Mouse (Mus musculus): Measurements from ENCODE around the gene Fam133b. TPM values are rescaled to one million over a fixed set of nuclear protein-coding genes. Genes with fewer than 3 reads are reported as not detected.

Gene Fam133b
- total RNA-seq (2021) (10 to 100 TPM; 11.3 to 12.1 TPM), polyA plus RNA-seq (2012; rRNA removed) (4.1 and 7.2 TPM in 2 replicates)
- long read RNA-seq, transcript Fam133b-201 (11 exons, 1,491 nt) = major isoform, 8 of 11 reads
- long read RNA-seq, partial matches to known transcripts = 0 of 11 reads
- long read RNA-seq, other reads (novel, unspliced or antisense) = 0 of 11 reads

GRCm38 (mm10) chr5:3543629-3544479 is at the start of gene Fam133b:
Gene Fam133b (plus strand): TSS chr5:3543833.
- H3K27ac ChIP-seq = peak within 1 kb of the TSS; percentile 95
- peaks cover 10% of the 10 kb centered on the region for H3K4me1 ChIP-seq (ENCODE audit: control insufficient read depth, insufficient read depth, low read length)
- H3K4me3 ChIP-seq = peak within 1 kb of the TSS; percentile 94
- H3K79me2 ChIP-seq (replicated peaks; ENCODE audit: control insufficient read depth, insufficient read depth, low read length) = peaks cover 10% of the 10 kb centered on the region
- intact Hi-C loops (cut with DNase I) = loop anchor here (2.0 kb wide), 1 partner anchor 53 kb away; the partner anchor contains the start of genes Pex1 and Rbm48
- peak; percentile 94 to 99 for DNase-seq
- peak within 1 kb of the TSS; percentile 98 for H3K9ac ChIP-seq (ENCODE audit: low read depth, low read length)
- H3K36me3 ChIP-seq (ENCODE audit: control insufficient read depth, insufficient read depth, low read length) = peaks cover 8% of the 10 kb centered on the region
- H3K27me3 ChIP-seq (ENCODE audit: control insufficient read depth, insufficient read depth, low read length) = no peaks in the 10 kb centered on the region
- TF ChIP-seq POLR2A (IDR thresholded peaks at IDR 0.05; ENCODE audit: insufficient read depth, low read depth, low read length) (peak; percentile 57), CTCF (IDR thresholded peaks at IDR 0.05) (no peak; the same call in 1 of the 2 replicates), EP300 (IDR thresholded peaks at IDR 0.05; ENCODE audit: insufficient read depth, low read depth, low read length) (no peak)
- WGBS = under 1% methylated on average over 80 of the region's 80 CpGs

GRCm38 (mm10) chr5:3493968-3494367 is 49.7 kb upstream of the Fam133b start:
- TF ChIP-seq CTCF (IDR thresholded peaks at IDR 0.05) (no peak), POLR2A (IDR thresholded peaks at IDR 0.05; ENCODE audit: insufficient read depth, low read depth, low read length) (no peak), EP300 (IDR thresholded peaks at IDR 0.05; ENCODE audit: insufficient read depth, low read depth, low read length) (no peak)

GRCm38 (mm10) chr5:3494452-3495187 is 49.0 kb upstream of the Fam133b start:
- H3K4me1 ChIP-seq (ENCODE audit: control insufficient read depth, insufficient read depth, low read length) = peaks cover 2% of the 10 kb centered on the region
- WGBS = 83% methylated on average over 8 of the region's 8 CpGs
- TF ChIP-seq CTCF (IDR thresholded peaks at IDR 0.05) = no peak
- no peak for TF ChIP-seq EP300 (IDR thresholded peaks at IDR 0.05; ENCODE audit: insufficient read depth, low read depth, low read length)
- no peak for TF ChIP-seq POLR2A (IDR thresholded peaks at IDR 0.05; ENCODE audit: insufficient read depth, low read depth, low read length)
- H3K27ac ChIP-seq = no peak overlapping the region
- H3K9ac ChIP-seq (ENCODE audit: low read depth, low read length) = no peak overlapping the region
- peak in 1 of 2 experiments; percentile 48 for DNase-seq
- no peaks in the 10 kb centered on the region for H3K27me3 ChIP-seq (ENCODE audit: control insufficient read depth, insufficient read depth, low read length)
- H3K4me3 ChIP-seq = no peak overlapping the region
- no peaks in the 10 kb centered on the region for H3K36me3 ChIP-seq (ENCODE audit: control insufficient read depth, insufficient read depth, low read length)
- intact Hi-C loops (cut with DNase I) = no loop called here
- H3K79me2 ChIP-seq (replicated peaks; ENCODE audit: control insufficient read depth, insufficient read depth, low read length) = no peaks in the 10 kb centered on the region

More at GRCm38 (mm10) chr5:3493968-3494367, 49.7 kb upstream of the Fam133b start:
- intact Hi-C loops (cut with DNase I) = no loop called here
- Histone ChIP-seq H3K27ac (no peak overlapping the region), H3K4me1 (ENCODE audit: control insufficient read depth, insufficient read depth, low read length) (peaks cover 2% of the 10 kb centered on the region), H3K27me3 (ENCODE audit: control insufficient read depth, insufficient read depth, low read length) (no peaks in the 10 kb centered on the region), H3K9ac (ENCODE audit: low read depth, low read length) (no peak overlapping the region), H3K79me2 (replicated peaks; ENCODE audit: control insufficient read depth, insufficient read depth, low read length) (no peaks in the 10 kb centered on the region), H3K4me3 (no peak overlapping the region), H3K36me3 (ENCODE audit: control insufficient read depth, insufficient read depth, low read length) (no peaks in the 10 kb centered on the region)
- 94% methylated on average over 9 of the region's 9 CpGs for WGBS
- DNase-seq = no peak

GRCm38 (mm10) chr5:3497505-3497925 is 46.1 kb upstream of the Fam133b start:
- no peak for DNase-seq
- no peaks in the 10 kb centered on the region for H3K27me3 ChIP-seq (ENCODE audit: control insufficient read depth, insufficient read depth, low read length)
- peaks cover 3% of the 10 kb centered on the region; the same call in 1 of the 2 replicates for H3K36me3 ChIP-seq (ENCODE audit: control insufficient read depth, insufficient read depth, low read length)
- peaks cover 9% of the 10 kb centered on the region for H3K4me1 ChIP-seq (ENCODE audit: control insufficient read depth, insufficient read depth, low read length)
- H3K79me2 ChIP-seq (replicated peaks; ENCODE audit: control insufficient read depth, insufficient read depth, low read length) = no peaks in the 10 kb centered on the region
- no peak overlapping the region for H3K9ac ChIP-seq (ENCODE audit: low read depth, low read length)
- no peak overlapping the region for H3K27ac ChIP-seq
- TF ChIP-seq CTCF (IDR thresholded peaks at IDR 0.05) = no peak
- no peak for TF ChIP-seq EP300 (IDR thresholded peaks at IDR 0.05; ENCODE audit: insufficient read depth, low read depth, low read length)
- TF ChIP-seq POLR2A (IDR thresholded peaks at IDR 0.05; ENCODE audit: insufficient read depth, low read depth, low read length) = no peak
- WGBS = 47% methylated on average over 5 of the region's 5 CpGs
- intact Hi-C loops (cut with DNase I) = no loop called here
- H3K4me3 ChIP-seq = no peak overlapping the region

GRCm38 (mm10) chr5:3500298-3500697 is 43.3 kb upstream of the Fam133b start:
- H3K4me1 ChIP-seq (ENCODE audit: control insufficient read depth, insufficient read depth, low read length) = peaks cover 21% of the 10 kb centered on the region
- H3K27ac ChIP-seq = no peak overlapping the region
- H3K4me3 ChIP-seq = no peak overlapping the region
- H3K36me3 ChIP-seq (ENCODE audit: control insufficient read depth, insufficient read depth, low read length) = peaks cover 4% of the 10 kb centered on the region; the same call in 1 of the 2 replicates
- H3K79me2 ChIP-seq (replicated peaks; ENCODE audit: control insufficient read depth, insufficient read depth, low read length) = no peaks in the 10 kb centered on the region
- intact Hi-C loops (cut with DNase I) = no loop called here
- WGBS = 92% methylated on average over 5 of the region's 5 CpGs
- H3K27me3 ChIP-seq (ENCODE audit: control insufficient read depth, insufficient read depth, low read length) = no peaks in the 10 kb centered on the region
- no peak for DNase-seq
- H3K9ac ChIP-seq (ENCODE audit: low read depth, low read length) = no peak overlapping the region
- no peak for TF ChIP-seq CTCF (IDR thresholded peaks at IDR 0.05)
- TF ChIP-seq EP300 (IDR thresholded peaks at IDR 0.05; ENCODE audit: insufficient read depth, low read depth, low read length) = no peak
- TF ChIP-seq POLR2A (IDR thresholded peaks at IDR 0.05; ENCODE audit: insufficient read depth, low read depth, low read length) = no peak

Measured in heart, adult 2 months (tissue).